Mouse (Mus musculus) layer of hippocampus, adult 9-11 months (tissue): ENCODE measurements around the gene Col1a2.
A peak's percentile ranks its signal among the peaks of the same experiment; 100 is the strongest.

Experiments
- DNase-seq: peaks from one replicate; pipeline ENCODE4 v3.0.0; 2022

Gene Col1a2

DNA sequence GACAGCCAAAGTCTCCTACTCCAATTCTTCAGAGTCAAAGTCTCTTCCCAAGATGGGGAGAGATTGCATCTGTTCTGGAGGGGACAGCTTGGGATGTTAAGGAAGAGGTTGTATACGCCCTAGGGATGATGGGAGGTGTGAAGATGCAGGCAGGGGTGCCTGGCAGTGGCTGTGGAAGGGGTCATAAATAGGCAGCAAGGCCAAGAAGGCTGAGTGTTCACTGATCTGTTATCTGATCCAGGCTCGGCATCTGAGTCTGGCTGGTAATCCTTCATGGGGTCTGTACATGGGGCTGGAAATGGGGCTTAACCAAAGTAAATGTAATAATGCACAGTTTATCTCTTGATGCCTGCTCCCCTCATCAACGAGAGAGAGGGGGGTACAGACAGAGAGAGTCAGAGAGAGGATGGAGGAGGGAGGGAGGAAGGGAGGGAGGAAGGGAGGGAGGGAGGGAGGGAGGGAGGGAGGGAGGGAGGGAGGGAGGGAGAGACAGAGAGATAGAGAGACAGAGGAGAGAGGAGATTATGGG lies at the start of gene Col1a2:
Gene Col1a2 (plus strand): TSS at position 212 of the 529 bp plus-strand sequence.
- DNase-seq, result no peak

- no peak for DNase-seq
These were observed 49.1 kb upstream of the Col1a2 start for GRCm38 (mm10) chr6:4455518-4455917.

DNA sequence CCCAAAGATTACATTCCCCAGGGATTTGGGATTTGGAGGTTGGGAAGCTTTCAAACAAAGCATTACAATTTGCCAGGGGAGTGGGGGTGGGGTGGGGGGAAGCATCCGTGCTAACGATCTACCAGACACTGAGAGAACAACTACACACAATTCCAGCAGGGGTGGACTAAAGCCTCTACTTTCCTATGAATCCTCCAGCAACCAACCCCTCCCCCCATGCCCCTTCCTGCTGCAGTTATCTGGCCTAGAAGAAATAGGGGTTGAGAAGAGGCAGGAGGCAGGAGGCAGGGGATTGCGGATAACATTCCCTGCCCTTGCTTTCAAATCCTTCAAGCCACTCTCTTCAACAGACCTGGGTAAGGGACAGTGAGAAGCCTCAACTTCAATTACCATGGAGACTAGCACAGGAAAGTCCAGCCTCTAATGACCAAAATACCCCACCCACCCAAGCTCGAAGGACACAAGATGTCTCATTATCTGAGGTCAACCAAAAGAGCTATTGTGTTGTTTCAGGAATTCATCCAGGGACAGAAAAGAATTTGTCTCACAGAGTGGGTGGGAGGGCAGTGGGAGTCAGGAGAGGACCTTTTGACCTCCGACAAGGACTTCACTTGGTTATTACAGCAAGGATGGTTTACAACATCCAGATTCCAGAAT lies 48.5 kb upstream of the Col1a2 start:
- no peak for DNase-seq

- no peak for DNase-seq
These were observed 47.7 kb upstream of the Col1a2 start for GRCm38 (mm10) chr6:4456691-4457447.

GRCm38 (mm10) chr6:4457555-4457996 lies 47.0 kb upstream of the Col1a2 start:
- DNase-seq, result peak; percentile 3

- DNase-seq, result no peak
These were observed 39.3 kb upstream of the Col1a2 start for GRCm38 (mm10) chr6:4465320-4465719.

- no peak for DNase-seq
These were observed 21.1 kb upstream of the Col1a2 start for GRCm38 (mm10) chr6:4483577-4483936.

GRCm38 (mm10) chr6:4483937-4484601 lies 20.5 kb upstream of the Col1a2 start:
- DNase-seq, result no peak

DNA sequence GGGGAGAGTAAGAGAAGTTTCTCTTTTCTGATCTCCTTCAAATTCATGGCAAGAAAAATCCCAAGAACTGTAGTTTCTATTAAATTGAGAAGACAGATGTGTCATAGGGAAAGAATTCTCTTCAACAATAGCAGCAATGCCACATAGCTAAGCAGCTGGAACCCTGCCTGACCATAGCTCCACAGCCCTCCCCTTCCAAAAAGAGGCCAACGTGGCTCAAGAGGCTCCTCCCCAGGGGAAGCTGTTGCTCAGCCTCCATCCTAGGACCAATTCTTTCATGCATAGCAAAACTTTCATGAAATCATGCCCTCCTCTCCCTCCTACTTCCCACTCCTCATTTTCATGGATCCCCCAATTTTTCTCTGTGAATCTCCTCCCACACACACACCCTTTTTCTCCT lies 16.3 kb upstream of the Col1a2 start:
- DNase-seq, result no peak

DNA sequence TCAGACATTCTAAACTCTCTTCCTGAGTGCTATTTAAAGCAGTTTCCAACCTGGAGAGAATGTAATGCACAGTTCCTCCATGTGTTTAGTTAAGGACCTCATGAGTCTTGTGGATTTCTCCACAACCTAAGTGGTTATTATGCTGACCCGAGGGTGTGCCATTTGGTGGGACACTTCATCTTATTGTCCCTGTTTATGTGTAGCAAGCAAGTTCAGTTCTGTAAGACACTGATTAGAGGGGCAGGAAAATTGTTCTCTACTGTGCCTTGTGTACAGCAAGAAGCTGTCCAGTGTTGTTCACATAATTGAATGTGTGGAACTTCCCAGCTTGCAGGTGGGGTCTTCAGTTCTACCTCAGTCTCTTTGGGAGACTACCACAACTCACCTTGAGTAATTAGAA lies 15.6 kb upstream of the Col1a2 start:
- DNase-seq, result no peak

DNA sequence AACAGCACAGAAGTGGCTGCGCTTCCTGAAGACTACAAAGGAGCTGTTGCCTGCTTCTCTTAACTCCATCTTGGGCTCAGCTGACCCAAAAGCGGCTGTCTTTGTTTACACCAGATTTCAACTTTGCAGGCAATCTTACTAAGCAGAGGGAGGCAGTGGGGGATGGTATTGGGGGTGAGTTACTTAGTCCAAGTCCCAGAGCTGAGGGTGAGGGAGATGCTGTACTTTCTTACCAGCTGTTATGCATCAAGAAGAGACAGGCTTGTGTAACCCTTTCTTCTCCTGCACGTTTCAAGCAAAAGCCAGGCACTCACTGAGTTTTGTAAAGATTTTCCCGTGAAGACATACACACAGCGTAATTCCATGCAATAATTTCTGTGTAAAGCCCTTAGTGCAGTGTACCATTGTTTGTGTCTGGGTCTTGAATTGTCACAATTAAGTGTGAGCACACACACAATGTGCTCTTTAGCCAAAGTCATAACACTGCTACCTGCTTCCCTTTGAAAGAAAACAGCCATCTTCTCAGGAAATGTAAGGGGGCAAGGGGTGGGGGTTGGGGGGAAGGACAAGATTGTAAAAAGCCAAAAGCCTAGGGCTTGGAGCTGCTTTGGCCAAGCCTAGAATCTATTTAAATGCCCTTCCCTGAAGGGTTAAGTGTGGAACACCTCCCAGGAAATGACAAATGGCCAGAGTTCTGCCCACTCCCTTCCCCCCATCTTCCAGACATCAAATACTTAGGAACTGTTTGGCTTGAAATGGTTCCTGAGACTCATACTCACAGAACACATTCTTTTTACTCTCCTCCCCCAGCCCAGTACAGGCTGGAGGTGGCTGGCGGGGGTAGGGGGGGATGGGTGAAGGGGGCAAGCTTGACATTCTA lies 15.0 kb upstream of the Col1a2 start:
- no peak for DNase-seq

DNA sequence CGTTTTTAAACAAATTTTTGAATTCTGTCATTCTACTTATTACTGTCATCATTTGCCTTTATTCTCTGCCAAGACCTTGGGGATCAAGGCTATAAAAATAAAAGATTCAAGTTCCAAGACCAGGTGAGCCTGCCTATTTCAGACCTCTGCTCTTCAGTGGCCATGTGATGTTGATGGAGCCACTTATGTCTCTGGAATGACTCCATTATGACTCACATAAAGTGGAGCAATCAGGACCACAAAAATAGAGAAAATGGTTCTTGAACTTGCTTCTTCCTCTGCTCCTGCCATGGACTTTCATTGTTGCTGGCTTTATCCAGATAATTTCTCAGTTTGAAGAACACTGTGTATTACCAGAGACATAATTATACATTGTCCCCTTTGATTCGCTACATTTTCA lies 10.9 kb upstream of the Col1a2 start:
- DNase-seq, result no peak

GRCm38 (mm10) chr6:4496428-4496827 lies 8.2 kb upstream of the Col1a2 start:
- no peak for DNase-seq

- DNase-seq, result no peak
These were observed 1.5 kb upstream of the Col1a2 start for GRCm38 (mm10) chr6:4503106-4503505.

- no peak for DNase-seq
These were observed 764 bp downstream of the Col1a2 start for GRCm38 (mm10) chr6:4505158-4505997.

DNA sequence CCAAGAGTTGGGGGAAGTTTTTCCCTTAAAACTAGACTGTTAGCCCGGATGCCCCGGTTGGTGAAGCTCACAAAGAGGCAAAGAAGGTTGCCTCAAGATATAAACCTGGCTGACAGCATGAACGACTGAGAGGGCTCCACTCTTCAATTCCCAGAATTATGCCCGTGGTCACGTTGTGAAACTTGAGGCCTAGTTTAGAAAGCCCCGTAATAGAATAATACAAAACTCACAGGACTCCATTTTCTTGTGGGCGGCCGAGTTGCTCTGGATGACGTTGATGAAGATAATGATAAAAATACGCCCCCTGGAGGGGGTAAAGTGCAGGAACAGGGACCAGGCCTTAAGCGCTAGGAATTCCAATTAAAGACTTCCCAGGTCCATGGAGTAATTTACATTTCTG lies 1.5 kb downstream of the Col1a2 start:
- DNase-seq, result no peak

- no peak for DNase-seq
These were observed 2.2 kb downstream of the Col1a2 start for GRCm38 (mm10) chr6:4506791-4507190.

DNA sequence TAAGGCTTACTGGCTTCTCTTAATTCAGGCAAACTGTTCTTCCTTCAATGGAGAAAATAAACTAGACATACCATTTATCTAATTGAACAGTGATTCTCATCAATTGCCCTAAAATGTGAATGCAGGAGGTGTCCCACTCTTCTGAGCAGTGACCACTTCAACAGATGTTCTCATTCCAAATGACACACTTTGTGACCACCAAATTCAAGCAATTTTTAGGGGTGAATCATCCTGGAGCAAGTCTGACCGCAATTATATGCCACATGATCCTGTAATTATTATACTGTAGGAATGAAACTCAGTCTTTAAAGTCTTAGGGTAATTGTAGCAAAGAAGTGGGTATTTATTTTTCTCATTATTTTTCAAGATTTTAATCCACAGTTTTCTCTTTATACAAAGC lies 2.7 kb downstream of the Col1a2 start:
- no peak for DNase-seq

- DNase-seq, result no peak
These were observed 3.7 kb downstream of the Col1a2 start for GRCm38 (mm10) chr6:4508279-4508678.

- DNase-seq, result no peak
These were observed 4.8 kb downstream of the Col1a2 start for GRCm38 (mm10) chr6:4509395-4509794.

DNA sequence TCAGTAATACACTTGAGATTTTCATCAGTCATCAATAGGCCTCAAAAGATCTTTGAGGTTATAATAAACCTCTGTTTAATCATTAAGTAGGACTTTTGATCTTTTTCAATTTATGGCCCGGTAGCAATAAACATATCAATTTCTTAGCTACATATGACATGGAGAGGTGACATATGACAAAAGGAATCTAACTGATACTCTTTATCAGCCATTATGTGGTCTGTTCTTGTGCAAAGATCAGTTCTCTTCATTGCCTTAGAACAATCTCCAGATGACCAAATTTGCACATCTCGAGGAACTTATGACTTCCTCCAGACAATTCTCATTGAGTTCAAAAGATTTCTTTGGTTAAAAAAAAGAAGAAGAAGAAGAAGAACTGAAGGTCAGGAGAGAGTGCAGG lies 10.1 kb downstream of the Col1a2 start:
- no peak for DNase-seq

GRCm38 (mm10) chr6:4521031-4521430 lies 16.4 kb downstream of the Col1a2 start:
- no peak for DNase-seq
